Mouse (Mus musculus) embryonic fibroblast, embryonic 13.5 days (primary cell): ENCODE results near the gene Heg1.

Experiments used
- CTCF ChIP-seq: IDR thresholded peaks from 2 replicates; pipeline ENCODE4 v1.5.1; 2011; ENCODE audit warnings: mild to moderate bottlenecking, control low read depth, low read length, moderate library complexity, borderline replicate concordance; ENCODE audit not compliant: insufficient read depth
- POLR2A ChIP-seq: IDR thresholded peaks from 2 replicates; pipeline ENCODE4 v1.6.1; 2011; ENCODE audit warnings: low read depth, mild to moderate bottlenecking, control low read depth, low read length, moderate library complexity

GRCm38 (mm10) chr16:33670933-33671332 is 13.2 kb upstream of the Heg1 start:
- TF ChIP-seq CTCF (no peak), POLR2A (no peak)
